In genomic region chr5:145116916-145117315, GRCm38 (mm10) we compare ENCODE assay signal across 2 mouse cellular contexts.
TF ChIP-seq lines count a peak whose summit lies in the region.

No protein-coding gene starts in this region.

TF ChIP-seq in MEL, 35 proteins besides CTCF, POLR2A, EP300 and RAD21:
- no peak for TF ChIP-seq ZMIZ1 (IDR thresholded peaks at IDR 0.05; ENCODE audit: low read depth, low read length)
- TF ChIP-seq GATA1 (IDR thresholded peaks at IDR 0.05; ENCODE audit: low read depth, low read length), result no peak
- TF ChIP-seq CHD1 (IDR thresholded peaks at IDR 0.05; ENCODE audit: low read depth, low read length), result 0 out of 2 replicates have a peak, but pooled peaks have one; percentile 5
- no peak for TF ChIP-seq BHLHE40 (IDR thresholded peaks at IDR 0.05; ENCODE audit: borderline replicate concordance, low read depth, low read length)
- TF ChIP-seq ZNF384 (IDR thresholded peaks at IDR 0.05; ENCODE audit: low read depth, low read length), result no peak; the same call in 1 of the 2 replicates
- no peak for TF ChIP-seq TCF12 (IDR thresholded peaks at IDR 0.05; ENCODE audit: low read depth, low read length)
- no peak for TF ChIP-seq RCOR1 (IDR thresholded peaks at IDR 0.05; ENCODE audit: low read depth, low read length)
- TF ChIP-seq MEF2A (IDR thresholded peaks at IDR 0.05; ENCODE audit: extremely low read depth, insufficient replicate concordance, low read depth, low read length, poor library complexity, severe bottlenecking), result no peak
- peak; percentile 42 for TF ChIP-seq SMC3 (IDR thresholded peaks at IDR 0.05; ENCODE audit: low read depth, low read length)

TF ChIP-seq in myocyte, 11 proteins besides CTCF, POLR2A, EP300 and RAD21:
- no peak for TF ChIP-seq MYOD1 (IDR thresholded peaks at IDR 0.05; ENCODE audit: control insufficient read depth in 1 of 3, insufficient read length in 2 of 3, low read depth in 2 of 3)
- no peak for TF ChIP-seq REST (IDR thresholded peaks at IDR 0.05; ENCODE audit: insufficient read depth, insufficient read length)
- TF ChIP-seq TCF3 (IDR thresholded peaks at IDR 0.05; ENCODE audit: insufficient read length, low read depth), result no peak
- no peak for TF ChIP-seq CEBPB (IDR thresholded peaks at IDR 0.05; ENCODE audit: insufficient read depth, poor library complexity, severe bottlenecking)
TF ChIP-seq in myocyte: peak in this region for 0.
